40 mouse cellular contexts compared by ENCODE assay signal in genomic region chr5:145805796-145806195, GRCm38 (mm10). TPM values are rescaled to one million over a fixed set of nuclear protein-coding genes. Genes with fewer than 3 reads are reported as not detected.
"Had no signal": no experiment of that assay in that cellular context is flagged by ENCODE, and none has a peak within 500 bp of the region (broad histone marks: within the 10 kb centered on the region; RNA-seq: fewer than 3 reads in every experiment).

TSS of gene Cyp3a44 (minus strand) at chr5:145805874.

RNA-seq across cellular contexts. Expression of gene Cyp3a44, which starts in this region (rescaled TPM):
- total RNA-seq: heart, postnatal 10 days; heart, postnatal 14 days; heart, postnatal 25 days; heart, postnatal 36 days; heart, postnatal 4 days; hematopoietic stem cell, adult 5-6 weeks; hindbrain, postnatal 0 days; layer of hippocampus, adult 18-20 months; layer of hippocampus, adult 2 months; layer of hippocampus, adult 8-10 months; layer of hippocampus, postnatal 10 days; layer of hippocampus, postnatal 14 days; layer of hippocampus, postnatal 25 days; layer of hippocampus, postnatal 36 days; left cerebral cortex, adult 18-20 months had no signal
- polyA plus RNA-seq: heart, embryonic 10.5 days; heart, embryonic 11.5 days; heart, embryonic 12.5 days; heart, embryonic 13.5 days; heart, embryonic 14.5 days; heart, embryonic 15.5 days; heart, embryonic 16.5 days; heart, postnatal 0 days; hindbrain, embryonic 10.5 days; hindbrain, embryonic 11.5 days; hindbrain, embryonic 12.5 days; hindbrain, embryonic 13.5 days; hindbrain, embryonic 14.5 days; hindbrain, embryonic 15.5 days; hindbrain, embryonic 16.5 days; hindbrain, postnatal 0 days; inflammation-experienced regulatory T-cells, adult 6 months; intestine, embryonic 14.5 days; intestine, embryonic 15.5 days; intestine, embryonic 16.5 days; intestine, postnatal 0 days; kidney, adult 2 months; kidney, embryonic 14.5 days; kidney, embryonic 15.5 days; kidney, embryonic 16.5 days; kidney, postnatal 0 days had no signal
